Mouse (Mus musculus) CH12F3 (cell line): ENCODE measurements around the gene Slc25a53.
"Not testable (repeated sequence)": the region's sequence is repeated elsewhere in the genome, so short reads cannot be mapped to it uniquely, and the experiment has no call there.

ENCODE experiments used
- in situ Hi-C: fragments of 300-500 bp; cut with MboI; formaldehyde crosslinking; loops from 2 replicates; pipeline ENCODE4 v1.14.3; 2020; ENCODE audit warnings: low sequenced_read_pairs

Gene Slc25a53

GRCm38 (mm10) chrX:136975397-136975796 lies 62.7 kb downstream of the Slc25a53 start, which contains the start of gene Tmsb15b2:
TSS of gene Tmsb15b2 (minus strand) at chrX:136975497.
- in situ Hi-C loops, result not testable (repeated sequence)

GRCm38 (mm10) chrX:136959688-136960087 lies 78.4 kb downstream of the Slc25a53 start:
- in situ Hi-C loops, result loop anchor here (10.0 kb wide), 1 partner anchor 65 kb away; no protein-coding TSS in a partner anchor

DNA sequence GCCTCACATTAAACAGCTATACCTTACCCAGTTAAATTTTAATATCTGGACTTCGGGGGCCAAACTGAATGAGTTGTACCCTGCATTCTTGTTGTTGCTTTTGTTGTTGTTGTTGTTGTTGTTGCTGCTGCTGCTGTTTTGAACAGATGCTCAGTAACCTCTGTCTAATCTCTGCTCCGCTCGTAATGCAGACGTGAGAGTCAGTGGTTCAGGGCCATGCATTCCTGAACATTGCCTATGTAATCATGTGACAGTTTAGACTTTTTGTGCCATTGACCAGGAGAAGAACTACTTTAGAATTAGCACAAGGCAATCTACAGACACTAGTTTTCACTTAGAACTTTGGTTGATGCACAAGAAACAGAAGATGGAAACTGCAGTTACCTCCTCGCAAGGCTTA lies 79.8 kb downstream of the Slc25a53 start:
- in situ Hi-C loops, result not testable (repeated sequence)

GRCm38 (mm10) chrX:136957583-136958279 lies 80.4 kb downstream of the Slc25a53 start:
- in situ Hi-C loops, result not testable (repeated sequence)

GRCm38 (mm10) chrX:136937985-136938384 lies 100.1 kb downstream of the Slc25a53 start:
- in situ Hi-C loops, result no loop called here
